ENCODE assay signal across 25 mouse cellular contexts in the genomic region with DNA sequence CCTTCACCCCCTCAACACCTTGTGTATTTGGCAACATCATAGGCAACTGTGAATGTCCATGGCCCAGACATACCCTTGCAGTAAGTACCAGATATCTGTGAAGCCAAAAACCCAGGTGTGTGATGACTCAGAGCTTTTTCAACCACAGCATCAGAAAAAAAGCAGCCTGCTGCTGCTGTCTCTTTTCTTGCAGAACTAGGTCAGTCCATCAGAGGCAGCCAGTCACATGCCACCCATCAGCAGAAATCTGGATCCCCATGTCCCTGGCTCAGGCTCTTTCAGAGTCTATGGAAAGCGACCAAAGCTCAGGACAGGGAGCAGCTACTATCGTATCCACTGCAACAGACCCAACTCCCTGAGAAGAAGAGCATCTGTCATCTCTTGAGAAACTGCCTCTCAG. TPM values are rescaled to one million over a fixed set of nuclear protein-coding genes. Genes with fewer than 3 reads are reported as not detected.
A peak's percentile ranks its signal among the peaks of the same experiment; 100 is the strongest.
DNase-seq lines count a peak whose midpoint lies in the region; ATAC-seq lines count a peak whose summit lies in the region.
"Had no signal": no experiment of that assay in that cellular context is flagged by ENCODE, and none has a peak within 500 bp of the region (broad histone marks: within the 10 kb centered on the region; RNA-seq: fewer than 3 reads in every experiment).

No protein-coding gene starts in this region.

- DNase-seq in cerebellum, adult 9-11 months = no peak
- DNase-seq in frontal cortex, adult 2 months (ENCODE audit: extremely low spot score in 1 of 2, low spot score in 1 of 2) = peak; percentile 28 to 49
- DNase-seq in frontal cortex, postnatal 25 days (ENCODE audit: low spot score in 2 of 2) = no peak
- DNase-seq in layer of hippocampus, adult 11-12 months (ENCODE audit: low spot score) = peak; percentile 23
- DNase-seq in layer of hippocampus, postnatal 10 days (ENCODE audit: low spot score in 2 of 2) = no peak
- DNase-seq in right cerebral cortex, adult 2 months (ENCODE audit: low spot score in 2 of 2) = peak; percentile 34 to 35
- no peak for DNase-seq in right cerebral cortex, postnatal 4 days
- DNase-seq: adrenal gland, postnatal 10 days; gastrocnemius, postnatal 14 days; heart, adult 18-20 months; kidney, adult 11 months; kidney, postnatal 10 days; lung, adult 18-20 months; lung, postnatal 10 days; retina, postnatal 1 day; thymus, adult 18-20 months; thymus, postnatal 36 days had no signal

- 0 out of 2 replicates have a peak, but pooled peaks have one; percentile 36 for ATAC-seq in cerebellum, adult (ENCODE audit: insufficient number of reproducible peaks, low FRiP score, low TSS enrichment)
- ATAC-seq: activated CD4-positive, CD25-positive, alpha-beta regulatory T cell, adult 4 months; forebrain, embryonic 15.5 days; liver, embryonic 12.5 days; midbrain, embryonic 16.5 days had no signal

RNA-seq across cellular contexts. Expression of a gene that starts 33.2 kb away (rescaled TPM):
- polyA plus RNA-seq in frontal cortex, adult 2 months (2012; rRNA removed) = 192 and 233 TPM in 2 replicates
- 100 to 1,000 TPM; 256 to 266 TPM for total RNA-seq in layer of hippocampus, postnatal 10 days (2021)
- total RNA-seq: heart, adult 18-20 months; heart, postnatal 25 days had no signal
- polyA plus RNA-seq: activated CD4-positive, CD25-positive, alpha-beta regulatory T cell, adult 4 months; heart, embryonic 14.5 days; liver, embryonic 12.5 days; myocyte had no signal

Comparison
In these comparisons a context has a peak if more than half of its experiments do, and no peak if none do; other contexts are left out.
1. DNase-seq: peak in frontal cortex, adult 2 months (2 of 2), layer of hippocampus, adult 11-12 months (single experiment) and right cerebral cortex, adult 2 months (2 of 2); none in cerebellum, adult 9-11 months (single experiment), frontal cortex, postnatal 25 days (0 of 2), layer of hippocampus, postnatal 10 days (0 of 2) and right cerebral cortex, postnatal 4 days (single experiment).